Mouse (Mus musculus): ENCODE measurements around the gene C9orf72.

C9orf72 gene

DNA sequence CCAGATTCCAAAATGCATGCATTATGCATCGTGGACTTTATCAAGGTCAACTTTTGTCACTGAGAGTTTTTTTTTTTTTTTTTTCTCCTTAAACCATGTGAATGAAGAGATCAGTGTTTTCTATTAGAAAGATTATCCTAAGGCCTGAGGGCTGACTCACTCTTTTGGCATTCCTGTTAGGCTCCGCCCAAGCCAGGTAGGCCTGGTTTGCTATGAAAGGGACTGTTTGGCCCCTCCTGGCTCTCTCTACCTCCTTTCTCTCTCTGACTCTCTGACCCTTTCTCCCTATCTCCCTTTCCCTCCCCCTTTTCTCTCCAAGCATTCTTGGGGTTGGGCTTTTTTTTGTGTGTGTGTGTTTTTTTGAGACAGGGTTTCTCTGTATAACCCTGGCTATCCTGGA, 50.4 kb downstream of the C9orf72 start:
- DNase-seq = no peak

DNA sequence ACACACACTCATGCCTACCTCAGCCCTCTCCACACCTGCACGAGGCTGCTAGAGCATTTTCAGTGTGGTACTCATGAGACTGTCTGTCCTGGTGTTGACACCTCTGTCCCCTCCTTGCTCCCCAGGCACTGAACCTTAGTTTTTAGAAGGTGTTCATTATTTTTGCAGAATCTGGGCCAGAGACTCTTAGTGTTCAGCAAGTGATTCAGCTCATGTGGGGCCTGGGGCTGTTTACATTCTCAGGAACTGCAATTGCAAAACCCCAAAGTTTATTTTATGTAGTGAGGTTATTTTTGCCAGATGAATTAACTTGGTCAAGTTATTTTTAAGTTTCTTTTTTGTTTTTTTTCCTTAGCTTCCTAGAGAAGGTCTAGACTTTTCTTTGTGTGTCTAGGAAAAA, 52.4 kb downstream of the C9orf72 start:
- no peak for DNase-seq

DNA sequence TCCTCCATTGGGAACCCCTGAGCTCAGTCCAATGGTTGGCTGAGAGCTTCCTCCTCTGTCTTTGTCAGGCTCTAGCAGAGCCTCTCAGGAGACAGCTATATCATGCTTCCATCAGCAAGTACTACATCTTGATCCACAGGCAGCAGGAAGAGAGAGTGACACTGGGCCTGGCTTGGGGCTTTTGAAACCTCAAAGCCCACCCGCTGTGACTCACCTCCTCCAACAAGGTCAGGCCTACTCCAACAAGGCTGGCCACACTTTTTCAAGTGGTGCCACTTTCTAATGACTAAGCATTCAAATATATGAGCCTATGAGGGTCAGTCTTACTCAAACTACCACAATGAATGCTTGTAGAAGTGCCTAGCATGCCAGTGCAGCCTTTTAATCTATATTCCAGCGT, 53.5 kb downstream of the C9orf72 start:
- DNase-seq = no peak

DNA sequence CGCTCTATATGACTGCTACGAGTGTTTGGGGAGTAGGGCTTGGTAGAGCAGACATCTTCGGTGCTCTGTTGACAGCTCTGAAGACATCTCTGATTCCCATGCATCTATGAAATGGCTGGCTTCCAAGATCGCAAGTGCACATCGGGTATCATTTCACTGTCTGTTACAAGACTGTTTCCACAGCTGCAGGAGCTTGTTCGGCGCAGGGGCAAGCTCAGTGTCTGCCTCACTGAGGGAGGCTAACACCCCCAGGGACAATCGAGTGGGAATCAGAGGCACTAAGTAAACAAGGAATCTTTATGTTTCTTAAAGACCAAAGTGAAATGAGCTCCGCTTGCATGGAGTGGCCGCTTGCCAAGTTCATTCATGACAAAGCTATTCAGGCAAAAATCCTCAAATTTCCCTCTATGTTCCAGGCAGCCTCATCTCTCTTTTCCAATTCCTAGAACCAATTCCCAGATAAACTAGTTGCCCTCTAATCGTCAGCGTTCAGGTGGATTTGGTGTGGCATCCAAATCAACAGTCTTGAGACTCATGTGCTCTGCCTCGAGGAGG, 56.3 kb downstream of the C9orf72 start:
- DNase-seq = no peak

DNA sequence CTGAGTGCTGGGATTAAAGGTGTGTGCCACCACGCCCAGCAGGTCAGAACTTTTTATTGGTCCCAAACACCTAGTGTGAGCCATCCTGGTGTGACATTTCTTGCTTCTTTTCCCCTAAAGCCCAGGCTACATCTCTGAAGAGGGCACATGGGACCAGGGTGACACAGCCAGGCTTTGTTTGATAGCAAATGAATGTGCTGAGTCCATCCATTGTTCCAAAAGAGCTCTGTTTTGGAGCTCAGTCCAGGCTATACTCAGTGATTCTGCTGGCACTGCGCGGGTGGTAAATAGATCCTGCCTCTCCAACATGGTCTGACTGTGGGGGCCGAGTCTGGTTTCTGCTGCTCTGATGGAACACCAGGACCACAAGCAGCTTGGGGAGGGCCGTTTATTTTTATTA, 58.1 kb downstream of the C9orf72 start:
- DNase-seq = no peak

DNA sequence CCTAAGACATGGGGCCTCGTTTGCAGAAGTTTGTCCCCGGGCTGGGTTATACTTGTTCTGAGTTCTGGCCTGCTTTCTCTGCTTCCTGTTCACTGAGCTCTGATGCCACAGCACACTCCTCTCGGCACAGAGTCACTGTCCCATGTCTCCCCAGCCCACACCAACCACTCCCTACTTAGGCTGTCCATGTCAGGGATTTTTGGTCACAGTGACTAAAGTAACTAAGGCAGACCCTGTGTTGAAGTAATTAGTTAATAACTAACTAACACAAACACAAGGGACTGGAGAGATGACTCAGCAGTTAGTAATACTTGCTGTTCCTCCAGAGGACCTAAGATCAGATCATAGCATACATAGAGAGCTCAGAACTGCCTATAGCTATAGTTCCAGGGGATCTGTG, 60.0 kb downstream of the C9orf72 start:
- no peak for DNase-seq

DNA sequence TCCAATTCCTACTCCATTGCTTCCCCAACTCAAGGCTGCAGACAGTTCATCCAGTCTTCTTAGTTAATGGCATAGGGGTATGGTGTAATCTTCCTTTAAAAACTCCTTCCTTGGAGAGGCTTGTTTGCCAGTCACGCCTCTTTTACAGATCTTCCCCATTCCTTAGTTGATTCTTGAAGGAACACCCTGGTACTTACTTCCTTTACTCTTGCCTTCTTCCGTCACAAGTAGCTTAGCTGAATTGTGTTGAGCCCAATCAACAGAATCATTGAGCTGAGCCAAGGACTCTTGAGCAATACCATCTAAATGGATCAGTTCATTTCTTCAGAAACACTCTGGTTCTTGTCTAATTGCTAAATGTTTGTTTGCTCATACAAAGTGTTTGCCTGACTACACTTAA, 60.7 kb downstream of the C9orf72 start:
- no peak for DNase-seq

DNA sequence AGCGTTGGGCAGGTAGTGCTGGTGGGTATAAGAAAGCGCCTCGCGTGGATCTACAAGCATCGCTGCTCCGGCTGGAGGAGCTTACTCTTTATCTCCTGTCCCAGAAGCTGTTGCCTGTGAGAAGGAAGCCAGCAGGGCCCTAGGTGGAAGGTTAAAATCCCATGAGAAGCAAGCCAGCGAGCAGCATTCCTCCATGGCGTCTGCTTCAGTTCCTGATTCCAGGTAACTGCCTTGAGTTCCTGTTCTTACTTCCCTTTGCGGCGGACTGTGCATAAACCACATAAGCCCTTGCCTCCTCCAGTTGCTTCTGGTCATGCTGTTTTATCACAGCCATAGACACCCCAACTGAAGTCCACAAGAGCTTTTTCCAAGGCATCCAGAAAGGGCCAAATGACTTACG, 68.2 kb downstream of the C9orf72 start:
- DNase-seq = peak in 1 of 2 experiments; percentile 4

DNA sequence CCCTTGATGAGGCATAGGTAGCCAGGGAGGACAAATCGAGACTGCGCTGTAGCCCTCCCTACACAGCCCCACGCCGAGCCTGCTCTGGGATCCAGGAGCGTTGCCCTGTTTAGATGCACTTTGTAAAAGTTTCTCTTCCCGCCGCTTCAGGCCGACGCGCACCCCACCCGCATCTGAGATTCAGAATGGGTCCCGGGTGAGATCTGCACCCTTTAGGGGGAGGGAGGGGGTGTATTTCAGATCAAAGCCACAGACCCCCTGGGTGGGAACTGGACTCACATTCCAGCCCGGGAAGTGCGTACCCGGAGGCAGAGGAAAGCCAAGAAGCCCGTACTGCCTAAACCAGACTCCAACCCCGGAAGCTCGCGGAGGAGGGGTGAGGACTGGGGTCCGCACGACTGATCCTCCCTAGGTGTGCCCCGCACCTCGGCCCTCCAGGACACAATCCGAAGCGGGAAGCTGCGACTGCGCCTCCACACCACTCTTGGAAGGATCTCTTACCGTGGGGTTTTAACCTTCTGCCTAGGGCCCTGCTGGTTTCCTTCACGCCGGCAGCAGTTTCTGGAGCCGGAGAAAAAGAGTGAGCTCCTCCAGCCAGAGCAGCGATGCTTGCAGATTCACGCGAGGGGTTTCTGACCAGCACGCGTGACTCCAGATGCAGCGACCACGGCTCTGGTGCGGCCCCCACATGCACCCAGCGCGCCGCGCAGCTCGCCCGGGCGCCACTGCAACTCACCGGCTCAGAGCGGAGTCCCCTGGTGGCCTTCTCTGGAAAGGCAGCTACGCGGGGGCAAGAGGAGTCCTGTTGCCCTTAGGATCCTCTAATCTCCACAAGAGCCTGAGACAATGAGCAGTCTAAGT, 69.0 kb downstream of the C9orf72 start, which contains the start of gene Mob3b:
Mob3b (minus strand) TSS at position 734 of the 861 bp plus-strand sequence.
- DNase-seq = peak; percentile 77 to 92

DNA sequence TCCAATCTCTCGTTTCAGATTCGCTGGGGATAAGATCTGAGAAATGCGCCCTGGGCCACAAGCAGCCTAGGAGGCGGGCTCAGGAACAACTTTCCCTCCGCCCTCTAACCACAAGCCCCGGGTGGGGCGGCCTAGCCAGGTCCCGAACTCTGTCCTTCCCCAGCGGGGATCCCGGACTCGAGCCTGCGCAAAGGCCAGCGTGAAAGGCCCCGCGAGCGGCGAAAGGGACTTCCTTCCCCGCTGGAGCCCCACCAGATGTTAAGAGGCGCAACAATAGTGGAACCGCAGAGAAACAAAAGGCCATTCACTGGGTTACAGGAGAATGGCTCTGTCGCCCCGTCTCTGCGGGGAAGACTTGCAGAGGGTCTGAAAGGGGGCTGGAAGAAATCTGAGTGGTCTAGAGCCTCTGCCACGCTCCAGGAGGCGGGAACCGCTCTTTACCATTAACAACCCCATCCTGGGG, 69.8 kb downstream of the C9orf72 start:
- DNase-seq = peak; percentile 55 to 68

DNA sequence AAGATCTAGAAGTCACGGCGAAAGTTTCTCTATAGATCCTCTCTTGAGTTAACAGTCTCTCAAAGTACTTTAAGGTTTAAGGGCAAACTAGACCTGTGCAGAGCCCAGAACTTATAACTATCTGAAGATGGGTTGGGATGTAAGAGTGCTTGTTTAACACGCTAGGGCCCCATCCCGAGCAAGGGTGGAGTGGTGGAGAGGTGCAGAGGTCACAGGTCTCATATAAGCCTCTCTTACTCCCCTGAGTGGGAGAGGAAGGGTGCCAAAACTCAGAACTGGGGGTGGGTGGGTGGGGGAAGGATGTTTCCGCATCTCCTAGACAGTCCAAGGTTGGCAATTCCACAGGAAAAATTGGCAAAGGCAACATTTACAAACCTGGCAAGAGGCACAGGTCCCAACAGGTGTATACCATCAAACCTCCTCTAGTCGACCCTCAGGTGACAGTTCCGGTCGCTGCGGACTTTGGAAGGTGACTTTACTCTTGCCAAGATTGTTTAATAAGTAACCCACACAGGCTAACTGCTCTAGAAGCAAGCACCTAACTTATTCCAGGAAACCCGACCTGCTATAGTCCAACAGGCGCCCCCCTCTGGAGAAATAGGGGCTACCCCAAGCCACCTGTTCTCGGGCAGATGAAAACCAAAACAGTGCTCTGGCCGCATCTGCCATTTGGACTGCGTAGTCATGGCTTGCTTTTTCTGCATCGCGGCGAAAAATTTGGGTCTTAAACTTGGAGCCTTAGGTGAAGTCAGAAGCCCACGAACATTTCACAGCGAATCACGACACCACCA, 70.6 kb downstream of the C9orf72 start:
- DNase-seq = peak; percentile 52 to 66

DNA sequence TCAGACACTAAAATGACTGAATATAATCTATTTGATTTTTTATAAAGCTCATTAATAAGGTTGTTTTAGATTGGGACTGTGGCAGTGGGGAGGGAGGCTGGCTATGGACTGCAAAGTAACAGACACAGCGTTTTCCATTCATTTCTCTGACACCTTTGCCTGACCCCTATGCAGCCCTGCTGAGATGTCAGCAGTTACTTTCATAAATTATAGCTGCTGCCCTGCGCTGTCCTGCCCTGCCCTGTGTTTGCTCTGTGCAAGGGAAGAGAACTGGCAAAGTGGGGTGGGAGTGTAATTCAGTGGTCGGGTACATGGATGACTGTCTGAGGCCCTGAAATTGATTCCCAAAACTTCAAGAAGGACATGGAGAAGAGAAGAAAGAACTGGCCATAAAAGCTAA, 71.9 kb downstream of the C9orf72 start:
- no peak for DNase-seq

DNA sequence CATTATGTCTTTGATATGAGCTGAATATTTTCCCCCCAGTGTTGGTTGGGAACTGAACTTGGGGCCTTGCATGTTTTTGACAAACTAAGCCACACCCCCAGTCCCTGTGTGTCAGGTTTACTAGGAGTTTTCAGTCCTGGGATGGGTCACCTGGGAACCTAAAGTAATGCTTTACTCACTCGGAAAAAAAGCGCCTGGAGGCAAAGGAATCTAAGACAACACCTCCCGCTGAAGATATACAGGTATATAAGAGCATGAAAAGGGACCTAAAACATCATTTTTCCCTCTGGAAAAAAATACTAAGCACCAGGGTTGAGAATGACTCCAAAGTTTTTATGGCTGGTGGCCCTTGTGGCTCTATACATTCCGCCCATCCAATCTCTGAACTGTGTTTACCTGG, 74.2 kb downstream of the C9orf72 start, which contains the start of gene Ifnk:
Ifnk (plus strand) TSS at position 301 of the 400 bp plus-strand sequence.
- no peak for DNase-seq

DNA sequence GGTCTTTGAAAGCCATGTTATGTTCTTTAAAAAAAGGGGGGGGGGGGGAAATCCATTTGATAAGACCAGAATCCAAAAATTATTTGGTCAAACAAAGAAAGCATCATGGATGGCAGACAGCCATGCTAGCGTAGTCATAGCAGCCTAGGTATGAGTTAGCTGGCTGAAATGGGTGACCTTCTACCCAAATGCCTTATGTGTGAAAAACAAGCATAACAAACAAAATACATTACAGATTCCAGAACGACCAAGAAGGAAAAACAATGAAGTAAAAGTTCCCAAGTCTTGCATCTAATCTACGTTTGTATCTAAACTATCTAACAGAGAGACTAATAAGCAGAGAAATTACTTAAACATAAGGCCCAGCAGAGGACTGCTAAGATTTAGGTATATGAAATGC, 75.3 kb downstream of the C9orf72 start:
- no peak for DNase-seq

DNA sequence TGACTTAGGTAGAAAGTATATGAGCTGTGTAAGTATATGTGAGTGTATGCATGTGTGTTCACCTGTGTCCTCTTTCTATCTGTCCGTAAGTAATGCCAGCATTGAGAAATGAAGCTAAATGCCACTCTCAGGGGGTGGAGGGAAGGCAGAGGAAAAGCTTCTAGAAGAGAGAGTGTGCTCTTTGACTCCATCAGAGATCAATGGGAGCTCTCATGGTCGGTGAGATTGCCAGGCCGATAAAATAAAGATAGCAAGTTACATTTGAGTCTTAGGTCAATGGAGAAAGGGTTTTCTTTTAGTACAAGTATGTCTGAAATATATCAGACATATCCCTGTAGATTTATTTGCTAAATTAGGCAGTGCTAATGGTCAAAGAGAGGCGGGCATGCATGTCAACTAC, 77.6 kb downstream of the C9orf72 start:
- DNase-seq = no peak

DNA sequence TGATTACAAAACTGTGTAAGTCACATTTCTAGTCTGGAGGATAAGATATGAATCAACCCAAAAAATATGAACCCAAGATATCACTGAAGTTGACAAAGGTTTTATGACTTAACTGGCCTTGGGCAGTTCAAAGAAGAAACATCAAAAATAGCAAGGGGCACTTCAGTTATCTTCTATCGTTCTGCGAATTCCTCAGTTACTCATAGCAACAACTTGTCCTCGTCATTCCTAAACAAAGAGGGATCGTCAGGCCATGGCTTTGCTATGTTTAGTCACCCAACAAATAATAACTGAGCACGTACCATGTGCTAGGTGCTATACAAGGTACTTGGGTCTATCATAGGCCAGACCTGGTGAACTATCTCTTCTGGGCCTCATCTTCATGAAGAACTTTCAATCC, 79.4 kb downstream of the C9orf72 start:
- no peak for DNase-seq

DNA sequence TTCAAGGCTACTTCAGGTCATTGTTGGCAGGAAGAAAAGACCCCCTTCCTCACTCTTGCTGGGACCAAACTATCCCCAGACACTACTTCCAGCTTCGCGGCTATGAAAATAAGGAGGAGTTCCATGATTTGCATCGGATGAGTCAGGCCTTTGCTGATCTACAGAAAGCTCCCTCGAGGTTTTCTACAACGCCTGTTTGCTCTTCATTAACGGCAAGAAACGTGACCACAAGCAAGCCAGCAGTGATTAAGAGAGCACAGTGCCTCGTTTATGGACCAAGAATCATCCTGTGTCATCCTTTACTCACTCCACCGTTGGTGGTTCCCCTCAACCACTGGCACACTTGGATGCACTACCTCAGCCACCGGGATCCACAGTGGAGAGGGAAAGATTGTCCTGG, 80.2 kb downstream of the C9orf72 start:
- DNase-seq = no peak

DNA sequence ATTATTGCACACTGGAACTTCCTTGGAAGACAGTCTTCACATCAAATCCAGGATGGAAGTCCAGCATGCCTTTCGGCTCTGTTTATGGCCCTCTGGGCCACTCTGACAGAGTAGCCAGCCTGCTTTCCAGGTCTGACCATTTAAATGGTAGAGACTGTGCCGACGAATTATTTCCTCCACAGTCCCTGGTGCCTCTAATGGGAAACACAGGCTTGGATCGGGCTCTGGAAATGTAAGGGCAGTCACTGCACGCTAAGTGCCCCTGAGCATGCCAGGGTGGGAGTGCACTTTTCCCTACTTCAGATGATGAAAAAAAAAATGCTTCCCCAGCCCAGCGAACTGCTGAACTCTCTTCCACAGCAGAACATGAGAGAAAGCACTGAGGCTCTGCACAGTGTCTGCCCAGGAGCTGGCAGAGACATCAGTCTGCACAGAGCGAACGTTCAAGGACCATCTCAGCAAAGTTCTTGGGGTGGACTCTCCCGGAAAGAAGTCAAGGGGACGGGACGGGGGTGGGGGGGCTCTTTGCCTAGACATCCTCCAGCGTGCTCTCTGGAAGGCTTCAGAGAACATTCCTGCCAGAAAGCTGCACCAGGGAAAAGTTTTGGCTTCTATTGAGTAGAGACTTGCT, 82.4 kb downstream of the C9orf72 start:
- no peak for DNase-seq

All from spleen, adult 18-20 months (tissue).